Mouse (Mus musculus) megakaryocyte-erythroid progenitor cell, adult 5-6 weeks (primary cell): ENCODE data around the gene Naa20. TPM values are rescaled to one million over a fixed set of nuclear protein-coding genes. Genes with fewer than 3 reads are reported as not detected.

Source experiments
- ATAC-seq: replicated peaks from 2 replicates; pipeline ENCODE4 v1.8.0; 2016; ENCODE audit warnings: mild to moderate bottlenecking, inconsistent platforms; ENCODE audit not compliant: severe bottlenecking, poor library complexity, low FRiP score, low TSS enrichment
- total RNA-seq, 2 experiments: library from RNA; stranded (forward) in 1 of 2; stranded (reverse) in 1 of 2; fragments of 200-1000, 215-1000 nt in 1 of 2; fragments of >200 nt in 1 of 2; fragmentation: Nextera tagmentation in 1 of 2; gene quantifications; 2 replicates each; pipeline ENCODE4 v1.2.3; 2014 to 2017

The Naa20 gene
- total RNA-seq (2014; fragmentation: Nextera tagmentation) (60.2 and 63.9 TPM in 2 replicates), total RNA-seq (2017) (55.0 and 65.7 TPM in 2 replicates)

GRCm38 (mm10) chr2:145901861-145902260 is at the start of gene Naa20:
Gene Naa20, plus strand, starts transcription at chr2:145902099.
- no peak for ATAC-seq

GRCm38 (mm10) chr2:145855831-145856230 is 46.1 kb upstream of the Naa20 start:
- no peak for ATAC-seq

GRCm38 (mm10) chr2:145857864-145858263 is 44.0 kb upstream of the Naa20 start:
- ATAC-seq, result no peak

GRCm38 (mm10) chr2:145859442-145859931 is 42.4 kb upstream of the Naa20 start:
- no peak for ATAC-seq

- no peak for ATAC-seq
These were observed 41.7 kb upstream of the Naa20 start for GRCm38 (mm10) chr2:145859932-145860801.

- ATAC-seq, result no peak
These were observed 40.4 kb upstream of the Naa20 start for GRCm38 (mm10) chr2:145861193-145862123.

GRCm38 (mm10) chr2:145862206-145862817 is 39.6 kb upstream of the Naa20 start:
- ATAC-seq, result no peak

- ATAC-seq, result no peak
These were observed 36.6 kb upstream of the Naa20 start for GRCm38 (mm10) chr2:145865344-145865743.

- ATAC-seq, result no peak
These were observed 35.7 kb upstream of the Naa20 start for GRCm38 (mm10) chr2:145866238-145866637.

GRCm38 (mm10) chr2:145866695-145867449 is 35.0 kb upstream of the Naa20 start:
- no peak for ATAC-seq

- no peak for ATAC-seq
These were observed 30.6 kb upstream of the Naa20 start for GRCm38 (mm10) chr2:145871308-145871707.

- no peak for ATAC-seq
These were observed 29.8 kb upstream of the Naa20 start for GRCm38 (mm10) chr2:145872099-145872498.

- ATAC-seq, result no peak
These were observed 27.9 kb upstream of the Naa20 start for GRCm38 (mm10) chr2:145873953-145874352.

- ATAC-seq, result no peak
These were observed 26.9 kb upstream of the Naa20 start for GRCm38 (mm10) chr2:145874879-145875482.

- no peak for ATAC-seq
These were observed 24.7 kb upstream of the Naa20 start for GRCm38 (mm10) chr2:145877191-145877590.

- ATAC-seq, result no peak
These were observed 20.8 kb upstream of the Naa20 start for GRCm38 (mm10) chr2:145880887-145881747.

- no peak for ATAC-seq
These were observed 20.0 kb upstream of the Naa20 start for GRCm38 (mm10) chr2:145881932-145882331.

- no peak for ATAC-seq
These were observed 19.5 kb upstream of the Naa20 start for GRCm38 (mm10) chr2:145882398-145882797.
